Mouse (Mus musculus) limb, embryonic 14.5 days (tissue): ENCODE data around the gene Aff1. TPM values are rescaled to one million over a fixed set of nuclear protein-coding genes. Genes with fewer than 3 reads are reported as not detected.

ENCODE experiments used
- ATAC-seq: fragments of 200-750 bp; cut with Nextera tagmentation; 2 replicates; pipeline ENCODE4 v1.8.0; 2017; ENCODE audit warnings: low read depth, moderate number of reproducible peaks, moderate TSS enrichment; ENCODE audit not compliant: low FRiP score
- DNase-seq: peaks from one replicate; pipeline ENCODE4 v3.0.0-alpha.2; 2015; ENCODE audit warnings: low spot score
- H3K27ac ChIP-seq: fragments of 300-500 bp; sonication (generic); replicated peaks from 2 replicates; pipeline ENCODE4 v1.5.1; 2014; ENCODE audit warnings: low read depth, mild to moderate bottlenecking, low read length, moderate library complexity, mixed read lengths
- H3K27me3 ChIP-seq: fragments of 300-500 bp; sonication (generic); 2 replicates; pipeline ENCODE4 v1.6.1; 2014; ENCODE audit warnings: low read length, mixed read lengths; ENCODE audit not compliant: control insufficient read depth, insufficient read depth
- H3K36me3 ChIP-seq: fragments of 300-500 bp; sonication (generic); 2 replicates; pipeline ENCODE4 v1.6.1; 2014; ENCODE audit warnings: mild to moderate bottlenecking, low read length, moderate library complexity, mixed read lengths; ENCODE audit not compliant: control insufficient read depth, insufficient read depth
- H3K4me1 ChIP-seq: fragments of 300-500 bp; sonication (generic); 2 replicates; pipeline ENCODE4 v1.6.1; 2014; ENCODE audit warnings: antibody characterized with exemption, low read length, mixed read lengths; ENCODE audit not compliant: control insufficient read depth, insufficient read depth
- H3K4me2 ChIP-seq: fragments of 300-500 bp; sonication (generic); replicated peaks from 2 replicates; pipeline ENCODE4 v1.6.1; 2014; ENCODE audit warnings: low read depth, mild to moderate bottlenecking, low read length, moderate library complexity; ENCODE audit not compliant: severe bottlenecking
- H3K4me3 ChIP-seq: fragments of 300-500 bp; sonication (generic); replicated peaks from 2 replicates; pipeline ENCODE4 v1.5.1; 2014; ENCODE audit warnings: low read length
- H3K9ac ChIP-seq: fragments of 300-500 bp; sonication (generic); 2 replicates; pipeline ENCODE4 v1.6.1; 2014; ENCODE audit warnings: mild to moderate bottlenecking, low read depth, low read length, moderate library complexity; ENCODE audit not compliant: severe bottlenecking
- H3K9me3 ChIP-seq: fragments of 300-500 bp; sonication (generic); 2 replicates; pipeline ENCODE4 v1.6.1; 2016; ENCODE audit warnings: low read length; ENCODE audit not compliant: control insufficient read depth
- POLR2A ChIP-seq: fragments of 200-500 bp; IDR thresholded peaks from 2 replicates; pipeline ENCODE4 v1.8.0; 2012; ENCODE audit warnings: inconsistent platforms, mild to moderate bottlenecking, moderate library complexity, borderline replicate concordance; ENCODE audit not compliant: insufficient read depth, insufficient read length; ENCODE audit errors: extremely low read depth
- WGBS: fragments of 180-500 bp; shearing (Covaris S2); extraction: QIAGEN DNeasy Blood & Tissue Kit; methylation state at CpG from one replicate; pipeline ENCODE4 v1.1.7; 2014; 5-methylcytosine and 5-hydroxymethylcytosine counted together
- polyA plus RNA-seq, 2 experiments: library from polyadenylated mRNA; depleted of rRNA in 1 of 2; stranded (reverse) in 1 of 2; unstranded in 1 of 2; fragments of >200 nt; fragmentation: Nextera tagmentation in 1 of 2; extraction: Ambion mirVana in 1 of 2; gene quantifications; 2 replicates each; pipeline versions ENCODE4 v1.2.1 to v1.2.3; 2012 to 2014

Aff1 gene
- polyA plus RNA-seq (2012; rRNA removed) = 3.6 and 3.9 TPM in 2 replicates
- polyA plus RNA-seq (2014; fragmentation: Nextera tagmentation; extraction: Ambion mirVana) = 5.7 and 6.1 TPM in 2 replicates

DNA sequence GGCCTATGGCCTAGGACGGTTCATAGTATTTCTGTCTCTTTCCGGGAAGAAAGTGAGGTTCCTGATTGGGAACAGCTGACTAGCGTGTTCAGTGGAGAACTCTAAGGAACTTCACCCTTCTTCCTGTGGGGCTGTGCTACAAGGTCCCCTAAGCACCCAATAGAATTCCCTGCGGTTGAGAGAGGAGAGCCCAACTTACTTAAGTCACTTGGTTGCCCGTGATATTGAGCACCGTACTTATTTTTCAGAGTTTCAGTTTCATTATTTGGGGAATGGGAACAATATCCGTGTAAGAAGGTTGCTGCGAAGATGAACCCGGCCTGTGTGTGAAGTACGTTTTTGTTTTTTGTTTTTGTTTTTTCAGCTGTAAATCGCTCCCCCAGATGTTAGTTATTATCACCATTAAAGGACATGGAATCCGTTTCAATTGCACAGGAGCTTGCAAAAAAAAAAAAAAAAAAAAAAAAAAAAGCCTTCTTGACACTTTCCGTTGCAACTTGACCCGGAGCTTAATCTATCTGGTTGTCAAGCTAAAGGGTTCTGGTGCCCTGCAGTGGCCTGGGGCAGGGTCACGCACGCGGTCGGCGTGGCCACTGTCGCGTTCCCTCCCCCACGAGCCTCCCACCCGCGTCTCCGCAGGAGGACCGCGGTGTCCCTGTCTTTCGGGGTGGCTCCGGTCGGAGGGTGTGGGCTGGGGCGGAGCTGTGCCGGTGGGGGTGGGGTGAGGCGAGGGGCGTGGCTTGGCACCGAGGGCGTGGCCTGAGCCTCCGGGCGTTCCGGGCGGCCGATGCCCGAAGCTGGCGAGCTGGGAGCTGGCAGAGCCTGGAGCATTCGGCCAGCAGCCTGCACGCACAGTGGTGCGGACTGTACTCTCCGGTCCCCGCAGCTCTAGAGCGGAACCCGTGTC lies at the start of gene Aff1:
Gene Aff1 (plus strand): TSS at position 751 of the 907 bp plus-strand sequence.
- Histone ChIP-seq H3K4me2 (peak within 1 kb of the TSS; percentile 99), H3K27ac (no peak within 1 kb of the TSS), H3K9ac (peak within 1 kb of the TSS; percentile 50), H3K27me3 (peaks cover 22% of the 10 kb centered on the region), H3K36me3 (no peaks in the 10 kb centered on the region), H3K9me3 (no peaks in the 10 kb centered on the region), H3K4me3 (peak within 1 kb of the TSS; percentile 60), H3K4me1 (peaks cover 3% of the 10 kb centered on the region; the same call in 1 of the 2 replicates)
- TF ChIP-seq POLR2A = no peak
- WGBS = 2% methylated on average over 44 of the region's 50 CpGs
- ATAC-seq (peak; percentile 79), DNase-seq (peak; percentile 68)

DNA sequence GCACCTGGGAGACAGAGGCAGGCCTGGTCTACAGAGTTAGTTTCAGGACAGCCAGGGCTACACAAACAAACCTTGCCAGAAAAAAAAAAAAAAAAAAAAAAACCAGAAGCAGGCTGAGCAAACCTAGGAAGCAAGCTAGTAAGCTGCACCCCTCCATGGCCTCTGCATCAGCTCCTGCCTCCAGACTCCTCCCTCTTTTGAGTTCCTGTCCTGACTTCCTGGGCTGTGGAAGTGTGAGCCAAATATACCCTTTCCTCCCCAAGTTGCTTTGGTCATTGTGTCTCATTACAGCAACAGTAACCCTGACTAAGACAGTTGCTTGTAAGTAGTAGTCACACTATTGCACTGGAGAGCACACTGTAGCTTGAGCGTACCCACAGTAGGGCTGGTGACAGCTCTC lies 48.0 kb upstream of the Aff1 start:
- no peak for DNase-seq
- no peak for ATAC-seq
- no peak for TF ChIP-seq POLR2A
- 93% methylated on average over 1 of the region's 1 CpGs for WGBS
- Histone ChIP-seq H3K9me3 (no peaks in the 10 kb centered on the region), H3K27ac (no peak overlapping the region), H3K4me1 (0 out of 2 replicates have a peak, but pooled peaks cover 3% of the 10 kb centered on the region), H3K27me3 (no peaks in the 10 kb centered on the region), H3K9ac (no peak overlapping the region), H3K36me3 (no peaks in the 10 kb centered on the region), H3K4me3 (no peak overlapping the region), H3K4me2 (no peak overlapping the region)

DNA sequence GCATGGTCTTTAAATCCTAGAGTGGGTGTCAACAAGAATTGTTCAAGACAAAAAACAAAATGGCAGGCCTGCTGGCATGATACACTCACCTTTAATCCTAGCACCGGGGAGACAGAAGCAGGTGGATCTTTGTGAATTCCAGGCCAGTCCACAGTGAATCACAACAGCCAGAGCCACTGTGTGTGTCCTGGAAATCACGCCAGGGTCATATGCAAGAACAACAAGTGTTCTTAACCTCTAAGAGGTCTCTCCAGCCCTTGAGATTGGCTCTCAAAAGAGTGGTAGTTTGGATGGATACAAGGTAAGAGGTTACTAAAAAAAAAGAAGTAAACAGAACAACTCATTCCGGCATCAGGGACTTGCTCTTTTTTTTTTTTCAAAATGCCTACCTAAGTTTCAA lies 44.9 kb upstream of the Aff1 start:
- H3K4me2 ChIP-seq = no peak overlapping the region
- H3K9me3 ChIP-seq = no peaks in the 10 kb centered on the region
- DNase-seq (no peak), ATAC-seq (no peak)
- H3K4me1 ChIP-seq = 0 out of 2 replicates have a peak, but pooled peaks cover 3% of the 10 kb centered on the region
- WGBS = 83% methylated on average over 3 of the region's 3 CpGs
- no peak overlapping the region for H3K9ac ChIP-seq
- no peak overlapping the region for H3K27ac ChIP-seq
- H3K27me3 ChIP-seq = no peaks in the 10 kb centered on the region
- H3K4me3 ChIP-seq = no peak overlapping the region
- H3K36me3 ChIP-seq = no peaks in the 10 kb centered on the region
- TF ChIP-seq POLR2A = no peak

DNA sequence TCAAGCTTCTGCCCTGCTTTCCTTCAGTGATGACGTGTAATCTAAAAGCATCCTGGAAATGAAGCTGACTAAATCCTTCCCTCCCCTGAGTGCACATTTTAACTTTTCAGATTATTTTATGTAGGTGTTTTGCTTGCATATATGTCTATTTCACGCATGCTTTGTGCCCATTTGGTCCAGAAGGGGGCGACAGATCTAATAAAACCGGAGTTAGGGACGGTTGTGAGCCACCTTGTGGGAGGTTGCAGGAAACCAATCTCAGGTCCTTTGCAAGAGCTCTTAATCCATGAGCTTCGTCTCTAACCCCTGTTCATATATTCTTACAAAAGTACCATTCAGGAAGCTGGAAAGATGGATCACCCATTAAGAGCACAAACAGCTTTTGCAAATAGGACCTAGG lies 37.9 kb upstream of the Aff1 start:
- Histone ChIP-seq H3K4me2 (no peak overlapping the region), H3K27ac (no peak overlapping the region), H3K9me3 (no peaks in the 10 kb centered on the region), H3K9ac (no peak overlapping the region), H3K4me3 (no peak overlapping the region), H3K27me3 (no peaks in the 10 kb centered on the region), H3K36me3 (no peaks in the 10 kb centered on the region), H3K4me1 (no peaks in the 10 kb centered on the region)
- TF ChIP-seq POLR2A = no peak
- ATAC-seq (no peak), DNase-seq (peak; percentile 30)
- WGBS = 32% methylated on average over 6 of the region's 6 CpGs

DNA sequence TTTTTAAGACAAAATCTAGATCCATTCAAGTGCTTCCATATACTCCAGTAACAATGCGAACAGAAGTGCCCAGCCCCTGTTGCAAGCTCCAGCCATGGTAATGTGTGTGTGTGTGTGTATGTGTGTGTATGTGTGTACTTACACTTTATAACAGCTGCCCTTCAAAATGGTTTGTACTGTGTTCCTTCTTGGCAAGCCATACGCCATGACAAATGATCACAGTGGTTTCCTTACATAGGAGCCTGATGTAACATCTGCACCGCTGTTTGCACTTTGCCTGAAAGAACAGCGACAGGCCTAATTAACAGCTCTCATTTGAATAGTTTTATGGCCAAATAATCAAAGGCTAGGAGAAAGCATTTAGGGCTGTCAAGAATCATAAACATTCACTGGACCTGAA lies 37.4 kb upstream of the Aff1 start:
- Histone ChIP-seq H3K4me3 (peak overlapping the region; percentile 55; the same call in 1 of the 2 replicates), H3K27me3 (no peaks in the 10 kb centered on the region), H3K9me3 (no peaks in the 10 kb centered on the region), H3K4me1 (no peaks in the 10 kb centered on the region), H3K27ac (no peak overlapping the region), H3K9ac (no peak overlapping the region), H3K4me2 (peak overlapping the region; percentile 99), H3K36me3 (no peaks in the 10 kb centered on the region)
- DNase-seq = no peak
- WGBS = 52% methylated on average over 4 of the region's 4 CpGs
- TF ChIP-seq POLR2A = no peak
- ATAC-seq = no peak
